Mouse (Mus musculus): Measurements from ENCODE around the gene Tmprss7.

Tmprss7 gene

GRCm38 (mm10) chr16:45686833-45687232 is 6.6 kb downstream of the Tmprss7 start:
- DNase-seq (ENCODE audit: low read depth, low spot score), result no peak

DNA sequence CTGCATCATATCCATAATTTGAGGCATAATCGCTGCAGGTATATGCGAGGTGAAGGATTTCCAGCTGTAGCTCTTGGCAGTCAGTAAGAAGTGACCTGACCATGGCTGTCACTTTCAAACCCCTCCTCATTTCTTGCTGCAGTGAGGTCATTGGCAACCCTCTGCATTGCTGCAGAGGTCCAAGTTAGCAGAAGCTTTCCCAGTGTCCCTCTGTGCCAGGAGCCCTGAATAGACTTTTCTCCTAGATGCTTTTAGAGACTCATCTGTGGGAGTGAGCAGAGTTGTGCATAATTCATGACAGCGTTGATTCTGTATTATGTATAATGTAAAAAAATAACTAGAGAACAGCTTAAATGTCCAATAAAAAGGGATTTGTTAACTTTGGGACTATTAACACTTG is 8.2 kb downstream of the Tmprss7 start:
- no peak for DNase-seq (ENCODE audit: low read depth, low spot score)

DNA sequence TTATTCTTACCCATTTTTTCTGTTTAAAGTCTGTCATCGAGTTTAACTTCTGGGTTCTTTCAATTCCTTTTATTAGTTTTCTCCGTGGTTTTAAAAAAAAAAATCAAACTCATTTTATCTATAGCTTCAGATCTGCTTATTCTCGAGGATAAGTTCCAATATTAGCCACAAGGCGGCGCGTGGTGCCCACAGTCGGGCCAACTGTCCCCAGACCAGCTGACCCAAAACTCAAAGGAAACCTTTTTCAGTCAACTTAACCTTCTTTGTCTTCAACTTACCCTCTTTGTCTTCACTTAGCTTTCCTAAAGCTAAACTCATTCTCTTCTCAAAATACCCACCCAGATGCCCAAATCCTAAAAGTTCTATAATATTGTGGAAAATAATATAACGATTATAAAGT is 8.6 kb downstream of the Tmprss7 start:
- peak; percentile 65 for DNase-seq (ENCODE audit: low read depth, low spot score)

GRCm38 (mm10) chr16:45676462-45676861 is 17.0 kb downstream of the Tmprss7 start:
- DNase-seq (ENCODE audit: low read depth, low spot score), result peak; percentile 39

GRCm38 (mm10) chr16:45670005-45670404 is 23.5 kb downstream of the Tmprss7 start:
- DNase-seq (ENCODE audit: low read depth, low spot score), result no peak

DNA sequence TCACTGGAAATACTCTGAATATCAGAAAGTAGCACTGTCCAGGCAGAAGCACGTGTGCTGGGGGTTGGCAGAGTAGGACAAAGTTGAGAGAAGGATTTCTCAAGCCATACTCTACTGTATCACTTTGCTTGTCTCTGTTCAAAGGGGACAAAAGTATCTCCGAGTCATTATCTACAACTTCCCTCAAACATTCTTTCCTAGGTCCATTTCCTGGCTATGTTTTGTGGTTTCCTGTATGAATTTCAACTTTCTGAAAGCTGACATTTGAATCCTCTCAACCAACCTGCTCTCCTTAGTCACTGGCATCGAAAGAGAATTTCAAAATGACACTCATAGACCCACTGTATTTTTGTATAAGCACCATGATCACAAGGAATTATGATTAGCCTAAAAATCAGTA is 25.3 kb downstream of the Tmprss7 start:
- DNase-seq (ENCODE audit: low read depth, low spot score), result no peak

- DNase-seq (ENCODE audit: low read depth, low spot score), result peak; percentile 10
Measured at GRCm38 (mm10) chr16:45666136-45666535, 27.3 kb downstream of the Tmprss7 start.

DNA sequence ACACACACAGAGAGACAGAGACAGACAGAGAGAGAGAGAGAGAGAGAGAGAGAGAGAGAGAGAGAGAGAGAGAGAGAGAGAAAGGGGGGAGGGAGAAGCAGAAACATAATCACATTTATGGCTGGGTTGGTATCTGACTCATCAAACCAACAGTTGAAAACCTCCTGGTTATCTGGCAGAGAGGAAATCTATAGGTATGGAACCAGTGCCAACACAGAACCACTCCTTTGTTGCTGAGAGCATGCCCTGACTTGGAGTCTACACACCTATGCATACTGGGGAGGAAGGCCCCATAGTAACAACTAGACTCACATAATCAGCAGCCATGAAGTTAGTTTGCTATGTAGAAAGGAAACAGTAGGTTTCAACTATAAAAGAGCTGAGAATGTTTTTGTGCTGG is 31.1 kb downstream of the Tmprss7 start:
- no peak for DNase-seq (ENCODE audit: low read depth, low spot score)

DNA sequence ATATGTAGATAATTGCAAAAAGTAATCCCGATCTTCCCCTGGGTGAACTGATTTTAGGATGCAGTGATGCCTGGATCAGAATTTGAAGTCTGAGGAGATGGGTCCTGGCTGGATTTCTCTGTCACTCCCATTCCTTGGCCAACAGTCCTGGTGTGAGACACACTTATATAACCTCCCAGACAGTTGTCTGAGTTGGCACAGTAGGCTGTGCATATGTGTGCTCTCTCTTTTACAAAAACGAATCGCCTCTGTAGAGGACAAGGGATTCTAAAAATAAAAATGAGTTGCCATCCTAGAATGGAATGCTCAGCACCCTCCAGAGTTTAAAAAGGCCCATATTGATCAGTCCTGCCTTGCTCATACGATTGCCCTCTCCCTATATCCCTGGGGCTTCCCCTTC is 33.9 kb downstream of the Tmprss7 start:
- no peak for DNase-seq (ENCODE audit: low read depth, low spot score)

- DNase-seq (ENCODE audit: low read depth, low spot score), result no peak
Measured at GRCm38 (mm10) chr16:45658248-45658647, 35.2 kb downstream of the Tmprss7 start.

DNA sequence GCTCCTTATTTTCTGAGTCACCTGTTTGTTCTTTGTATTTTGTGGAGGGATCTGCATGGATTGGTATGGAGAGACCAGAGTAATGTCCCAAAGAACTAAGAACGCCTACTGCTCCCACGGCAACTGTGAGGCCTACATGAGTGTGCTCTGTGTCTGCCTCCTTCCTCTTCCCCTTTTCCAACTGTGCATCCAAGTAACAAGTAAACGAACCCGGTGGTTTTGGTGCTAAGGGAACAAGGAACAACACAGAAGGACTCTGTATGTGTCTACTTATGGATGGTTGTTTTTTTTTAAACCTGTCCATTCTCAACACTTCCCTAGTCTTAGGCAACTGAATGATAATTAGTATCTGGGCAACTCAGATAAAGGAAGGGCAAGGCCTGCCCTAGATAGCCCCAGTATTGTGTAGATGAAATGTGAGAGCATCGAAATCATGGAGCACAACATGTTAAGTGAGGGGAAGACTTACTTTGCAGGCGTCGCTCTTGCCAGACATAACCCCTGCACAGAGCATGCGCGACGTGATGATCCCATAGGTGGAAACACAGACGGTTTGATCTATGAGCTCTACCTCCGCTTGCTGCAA is 35.8 kb downstream of the Tmprss7 start:
- DNase-seq (ENCODE audit: low read depth, low spot score), result no peak

DNA sequence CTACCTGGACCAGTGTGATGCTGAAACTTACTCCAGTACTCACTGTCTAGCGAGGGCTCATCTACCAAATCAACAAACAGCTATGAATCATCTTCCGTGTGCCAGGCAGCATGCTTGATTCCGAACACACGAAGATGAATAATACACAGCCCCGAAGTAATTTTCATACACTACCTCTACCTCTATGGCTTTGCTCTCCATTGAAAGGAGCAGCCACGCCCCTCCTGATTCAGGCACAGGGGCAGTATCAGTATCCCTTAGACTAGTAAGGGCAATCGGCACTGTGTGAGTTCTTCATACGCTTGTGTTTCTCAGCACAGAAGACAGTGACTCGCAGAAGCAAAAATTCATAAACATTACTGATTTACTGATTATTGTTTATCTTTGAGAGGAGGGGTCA is 39.0 kb downstream of the Tmprss7 start:
- no peak for DNase-seq (ENCODE audit: low read depth, low spot score)

- peak; percentile 27 for DNase-seq (ENCODE audit: low read depth, low spot score)
Measured at GRCm38 (mm10) chr16:45653934-45654332, 39.5 kb downstream of the Tmprss7 start, which contains the start of gene BC016579. Gene BC016579, minus strand, starts transcription at chr16:45654068.

DNA sequence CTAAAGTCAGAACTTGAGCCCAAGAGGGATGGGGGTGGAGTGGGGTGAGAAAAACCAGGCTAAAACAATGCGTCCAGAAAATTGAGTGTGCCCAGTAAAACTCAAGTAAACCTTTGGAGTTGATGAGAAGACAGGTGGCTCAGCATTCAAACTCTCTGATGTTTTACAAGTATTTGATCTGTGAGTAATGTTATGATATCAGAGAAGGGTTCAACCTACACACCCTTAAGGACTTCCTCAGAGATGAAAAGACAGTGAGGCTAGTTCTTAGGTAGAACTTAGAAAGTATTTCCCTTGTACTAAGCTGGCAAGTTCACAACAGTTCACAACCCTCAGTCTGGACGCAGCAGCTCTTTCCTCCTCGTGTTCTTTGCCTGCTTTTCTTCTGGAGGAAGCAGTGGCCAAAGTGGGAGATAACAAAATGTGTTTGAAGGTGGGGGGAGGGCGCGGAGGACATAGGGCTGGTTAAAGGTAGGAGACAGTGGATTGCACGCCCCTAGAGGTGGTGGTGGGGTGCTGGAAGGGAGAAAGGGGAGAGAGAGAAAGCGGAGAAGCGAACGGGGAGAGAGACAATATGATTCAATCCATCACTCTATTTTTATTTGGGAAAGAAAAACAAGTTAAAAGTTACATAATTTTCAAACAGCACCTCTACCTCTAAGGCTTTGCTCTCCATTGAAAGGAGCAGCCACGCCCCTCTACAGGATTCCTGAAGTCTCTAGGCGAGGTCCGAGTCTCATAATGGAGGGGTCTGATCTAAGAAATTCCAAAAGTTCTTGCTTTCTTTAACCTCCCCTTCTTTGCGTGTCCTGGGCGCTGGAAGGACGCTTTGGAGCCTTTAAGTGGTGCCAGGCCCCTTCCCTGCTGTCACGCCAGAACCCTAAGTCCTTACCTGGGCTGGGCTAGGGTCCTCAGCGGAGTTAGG is 40.2 kb downstream of the Tmprss7 start:
- peak; percentile 17 for DNase-seq (ENCODE audit: low read depth, low spot score)

GRCm38 (mm10) chr16:45651497-45651896 is 42.0 kb downstream of the Tmprss7 start:
- no peak for DNase-seq (ENCODE audit: low read depth, low spot score)

DNA sequence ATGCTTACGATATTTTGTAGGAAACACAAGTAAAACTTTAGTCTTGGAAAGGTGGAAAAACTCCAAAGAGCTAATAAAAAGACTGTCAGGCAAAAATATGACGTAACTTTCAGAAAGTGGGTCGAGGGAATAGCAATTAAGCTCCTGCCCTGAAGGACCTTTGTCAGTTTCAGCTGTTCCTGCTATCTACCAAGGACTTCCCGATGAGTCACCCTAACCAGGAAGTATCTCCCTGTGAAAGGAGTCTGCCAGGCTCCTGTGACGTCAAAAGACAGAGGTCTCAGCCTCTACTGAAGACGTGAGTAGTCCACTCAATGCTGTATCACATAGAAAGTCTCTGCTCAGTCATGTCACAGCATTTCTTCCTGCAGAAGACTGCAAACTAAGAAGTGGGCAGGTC is 49.1 kb downstream of the Tmprss7 start:
- no peak for DNase-seq (ENCODE audit: low read depth, low spot score)

GRCm38 (mm10) chr16:45643944-45644343 is 49.5 kb downstream of the Tmprss7 start:
- no peak for DNase-seq (ENCODE audit: low read depth, low spot score)

GRCm38 (mm10) chr16:45641301-45641700 is 52.2 kb downstream of the Tmprss7 start:
- no peak for DNase-seq (ENCODE audit: low read depth, low spot score)

DNA sequence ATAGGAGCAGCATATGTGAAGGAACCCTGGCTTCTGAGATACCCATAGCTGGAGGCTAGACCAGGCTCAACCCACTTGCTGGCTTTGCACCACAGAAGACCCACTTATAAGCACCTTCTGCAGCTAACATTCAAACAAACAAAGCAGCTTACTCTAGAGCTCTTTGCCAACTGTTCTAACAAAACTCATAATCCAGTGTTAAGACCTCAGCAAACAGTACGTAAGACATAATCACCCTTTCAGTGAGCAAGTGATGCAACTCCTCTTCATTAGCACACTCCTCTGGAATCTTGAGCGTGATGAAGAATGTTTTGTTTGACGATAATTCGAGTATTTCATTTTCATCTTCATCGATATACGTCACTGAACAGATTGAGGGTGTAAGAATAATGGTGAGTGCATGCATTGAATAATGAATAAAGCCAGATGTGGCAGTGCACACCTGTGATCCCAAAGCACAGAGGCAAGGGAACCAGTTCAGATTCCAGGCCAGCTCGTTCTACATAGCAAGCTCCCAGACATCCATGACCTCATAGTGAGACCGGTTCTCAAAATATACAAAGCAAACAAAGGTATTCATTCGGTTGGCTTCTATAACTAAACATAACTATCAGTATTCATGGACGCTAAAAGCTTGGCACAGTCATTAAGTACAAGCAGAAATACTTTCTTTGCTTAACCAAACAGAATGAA is 53.2 kb downstream of the Tmprss7 start:
- DNase-seq (ENCODE audit: low read depth, low spot score), result no peak

- no peak for DNase-seq (ENCODE audit: low read depth, low spot score)
Measured at GRCm38 (mm10) chr16:45635826-45636225, 57.6 kb downstream of the Tmprss7 start.

DNA sequence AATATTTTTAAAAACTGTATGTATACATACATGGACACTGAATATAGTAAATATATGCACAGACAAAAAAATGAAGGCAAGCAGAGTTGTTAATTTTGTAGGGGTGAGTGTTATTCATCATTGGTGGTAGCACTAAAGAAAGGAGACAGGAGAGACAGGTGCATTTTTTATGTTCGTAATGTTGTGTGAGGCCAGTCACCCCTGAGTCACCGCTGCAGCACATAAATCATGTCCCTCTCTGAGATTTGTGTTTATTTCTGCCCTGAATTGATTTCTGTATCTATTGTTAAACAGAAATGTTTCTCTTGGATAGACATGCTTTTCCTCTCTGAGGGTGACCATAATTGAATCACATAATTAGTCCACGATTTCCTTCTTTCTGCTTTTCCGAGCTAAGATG is 61.0 kb downstream of the Tmprss7 start:
- no peak for DNase-seq (ENCODE audit: low read depth, low spot score)

DNA sequence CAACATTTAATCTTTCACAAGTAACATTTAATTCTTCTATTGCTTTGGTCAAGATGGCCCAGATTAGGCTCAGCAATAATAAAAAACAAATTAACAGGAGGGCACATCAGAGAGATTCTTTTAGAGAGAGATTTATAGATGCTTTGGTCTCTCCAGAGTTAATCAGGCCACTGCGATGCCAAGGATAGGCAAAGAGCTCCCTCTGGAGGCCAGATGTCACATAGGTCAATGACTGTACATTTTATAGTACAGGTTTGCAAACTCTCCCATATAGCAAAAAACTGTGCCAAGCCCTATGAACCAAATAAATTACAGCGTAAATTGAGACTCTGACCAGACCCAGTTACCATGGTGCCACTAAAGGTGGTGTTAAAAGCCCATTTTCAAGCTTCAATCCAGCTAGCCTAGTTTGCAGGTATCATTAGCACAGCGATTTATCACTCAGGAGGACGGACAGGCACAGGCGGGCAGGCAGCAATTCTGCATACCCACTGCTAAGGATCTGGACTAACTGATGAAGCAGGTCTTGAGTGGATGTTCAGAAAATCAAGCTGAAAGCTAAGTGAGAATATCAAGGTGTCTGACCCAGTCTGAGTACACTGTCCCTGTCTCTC is 63.0 kb downstream of the Tmprss7 start:
- DNase-seq (ENCODE audit: low read depth, low spot score), result peak; percentile 84
